Mouse (Mus musculus) C2C12 (cell line): ENCODE measurements around the gene Dip2c. TPM values are rescaled to one million over a fixed set of nuclear protein-coding genes. Genes with fewer than 3 reads are reported as not detected.

Experiments used
- H3K27me3 ChIP-seq: one replicate; pipeline ENCODE4 v1.6.1; 2011; ENCODE audit not compliant: control insufficient read depth, insufficient read depth, insufficient read length
- H3K36me3 ChIP-seq: one replicate; pipeline ENCODE4 v1.6.1; 2011; ENCODE audit not compliant: control insufficient read depth, insufficient read depth
- H3K4me3 ChIP-seq: one replicate; pipeline ENCODE4 v1.5.1; 2011; ENCODE audit warnings: mild to moderate bottlenecking, control low read depth; ENCODE audit not compliant: poor library complexity, insufficient read depth, severe bottlenecking
- H3K79me2 ChIP-seq: one replicate; pipeline ENCODE4 v1.6.1; 2011; ENCODE audit not compliant: control insufficient read depth, insufficient read depth
- H3K79me3 ChIP-seq: one replicate; pipeline ENCODE4 v1.6.1; 2011; ENCODE audit warnings: low read depth, control low read depth
- H3ac ChIP-seq: one replicate; pipeline ENCODE3; 2011; ENCODE audit warnings: low read depth; ENCODE audit not compliant: control insufficient read depth, insufficient read length
- CEBPB ChIP-seq: IDR thresholded peaks from one replicate; pipeline ENCODE4 v1.6.1; 2011; ENCODE audit warnings: low read depth, mild to moderate bottlenecking, control low read depth, moderate library complexity
- CTCF ChIP-seq: IDR thresholded peaks from one replicate; pipeline ENCODE4 v1.5.1; 2011; ENCODE audit not compliant: control insufficient read depth, insufficient read depth, insufficient read length
- FOSL1 ChIP-seq: IDR thresholded peaks from one replicate; pipeline ENCODE4 v1.8.0; 2011; ENCODE audit warnings: mild to moderate bottlenecking, low read length; ENCODE audit not compliant: poor library complexity, insufficient read depth, severe bottlenecking
- MAX ChIP-seq: IDR thresholded peaks from one replicate; pipeline ENCODE4 v1.6.1; 2011; ENCODE audit warnings: mild to moderate bottlenecking, control low read depth
- MYOD1 ChIP-seq: IDR thresholded peaks from one replicate; pipeline ENCODE4 v1.6.1; 2011; ENCODE audit warnings: low read depth; ENCODE audit not compliant: control insufficient read depth, insufficient read length
- MYOG ChIP-seq: IDR thresholded peaks from one replicate; pipeline ENCODE4 v1.6.1; 2011; ENCODE audit not compliant: control insufficient read depth, insufficient read length; ENCODE audit errors: extremely low read depth
- USF1 ChIP-seq: IDR thresholded peaks from one replicate; pipeline ENCODE4 v1.6.1; 2011; ENCODE audit warnings: low read depth, mild to moderate bottlenecking, control low read depth, moderate library complexity
- polyA plus RNA-seq: library from polyadenylated mRNA; unstranded; fragments of >200 nt; fragmentation: generic; extraction: Trizol; gene quantifications from one replicate; pipeline ENCODE4 v1.2.1, GENCODE M21; 2012; ENCODE audit warnings: missing spikeins

Dip2c gene
- polyA plus RNA-seq, 1 experiment: 4.8 TPM

- no peaks in the 10 kb centered on the region for H3K79me3 ChIP-seq
- no peak overlapping the region for H3ac ChIP-seq
- no peaks in the 10 kb centered on the region for H3K79me2 ChIP-seq
- H3K4me3 ChIP-seq: no peak overlapping the region
- H3K27me3 ChIP-seq: no peaks in the 10 kb centered on the region
- H3K36me3 ChIP-seq: no peaks in the 10 kb centered on the region
- TF ChIP-seq MYOD1 (no peak), FOSL1 (no peak), CTCF (no peak), MAX (no peak), MYOG (no peak), USF1 (no peak), CEBPB (no peak)
These were observed 169.4 kb downstream of the Dip2c start for GRCm38 (mm10) chr13:9445533-9446294.

- H3K79me3 ChIP-seq: no peaks in the 10 kb centered on the region
- no peaks in the 10 kb centered on the region for H3K36me3 ChIP-seq
- no peak for TF ChIP-seq MYOG
- TF ChIP-seq CTCF: no peak
- no peak for TF ChIP-seq MAX
- TF ChIP-seq MYOD1: no peak
- no peak for TF ChIP-seq FOSL1
- TF ChIP-seq CEBPB: no peak
- H3K4me3 ChIP-seq: no peak overlapping the region
- H3ac ChIP-seq: no peak overlapping the region
- no peaks in the 10 kb centered on the region for H3K79me2 ChIP-seq
- H3K27me3 ChIP-seq: no peaks in the 10 kb centered on the region
These were observed 170.3 kb downstream of the Dip2c start for GRCm38 (mm10) chr13:9446448-9447115.

- H3K27me3 ChIP-seq: no peaks in the 10 kb centered on the region
- TF ChIP-seq MYOD1 (no peak), USF1 (no peak), CEBPB (no peak), MYOG (no peak), FOSL1 (no peak), CTCF (no peak), MAX (no peak)
- no peak overlapping the region for H3ac ChIP-seq
- H3K79me3 ChIP-seq: no peaks in the 10 kb centered on the region
- no peaks in the 10 kb centered on the region for H3K36me3 ChIP-seq
- H3K4me3 ChIP-seq: no peak overlapping the region
- H3K79me2 ChIP-seq: no peaks in the 10 kb centered on the region
These were observed 173.9 kb downstream of the Dip2c start for GRCm38 (mm10) chr13:9450276-9450675.

GRCm38 (mm10) chr13:9451952-9452351 lies 175.6 kb downstream of the Dip2c start:
- H3K79me3 ChIP-seq: no peaks in the 10 kb centered on the region
- no peaks in the 10 kb centered on the region for H3K79me2 ChIP-seq
- H3ac ChIP-seq: no peak overlapping the region
- H3K27me3 ChIP-seq: no peaks in the 10 kb centered on the region
- no peak overlapping the region for H3K4me3 ChIP-seq
- TF ChIP-seq MYOG: no peak
- no peak for TF ChIP-seq CTCF
- TF ChIP-seq MYOD1: no peak
- TF ChIP-seq FOSL1: no peak
- TF ChIP-seq MAX: no peak
- TF ChIP-seq USF1: no peak
- no peak for TF ChIP-seq CEBPB
- no peaks in the 10 kb centered on the region for H3K36me3 ChIP-seq

GRCm38 (mm10) chr13:9454426-9455177 lies 178.3 kb downstream of the Dip2c start:
- Histone ChIP-seq H3K4me3 (no peak overlapping the region), H3K79me2 (no peaks in the 10 kb centered on the region), H3K79me3 (no peaks in the 10 kb centered on the region), H3K36me3 (no peaks in the 10 kb centered on the region), H3ac (no peak overlapping the region), H3K27me3 (no peaks in the 10 kb centered on the region)
- TF ChIP-seq MAX (no peak), MYOG (no peak), FOSL1 (no peak)

GRCm38 (mm10) chr13:9455979-9456378 lies 179.7 kb downstream of the Dip2c start:
- no peaks in the 10 kb centered on the region for H3K27me3 ChIP-seq
- no peaks in the 10 kb centered on the region for H3K79me2 ChIP-seq
- H3K79me3 ChIP-seq: no peaks in the 10 kb centered on the region
- H3K4me3 ChIP-seq: no peak overlapping the region
- no peak overlapping the region for H3ac ChIP-seq
- H3K36me3 ChIP-seq: no peaks in the 10 kb centered on the region
- TF ChIP-seq MYOD1 (no peak), CTCF (no peak), MYOG (no peak), USF1 (no peak), FOSL1 (no peak), CEBPB (no peak), MAX (no peak)
